Mouse (Mus musculus) hematopoietic stem cell, adult 5-6 weeks (primary cell): ENCODE data around the gene Slc4a1. TPM values are rescaled to one million over a fixed set of nuclear protein-coding genes. Genes with fewer than 3 reads are reported as not detected.

ENCODE experiments used
- ATAC-seq, 2 experiments: fragments of 125-278 bp in 1 of 2; replicated peaks in 1 of 2; 2 replicates each; pipeline ENCODE4 v1.8.0; 2016 to 2017; ENCODE audit warnings: inconsistent platforms in 2 of 2, mild to moderate bottlenecking in 2 of 2, moderate number of reproducible peaks in 2 of 2, low read depth in 1 of 2, moderate TSS enrichment in 1 of 2; ENCODE audit not compliant: low FRiP score in 2 of 2, poor library complexity in 2 of 2, severe bottlenecking in 2 of 2, insufficient read depth in 1 of 2, low TSS enrichment in 1 of 2
- total RNA-seq: library from RNA; stranded (forward); fragments of 172-1452, 232-1000 nt; gene quantifications from 2 replicates; pipeline ENCODE4 v1.2.3, GENCODE M21; 2017

Slc4a1 gene
- total RNA-seq, 1 experiment from 2014 or later = 9.8 TPM

GRCm38 (mm10) chr11:102319410-102319792 lies 46.6 kb downstream of the Slc4a1 start, which contains the start of gene Ubtf:
Gene Ubtf, minus strand, starts transcription at chr11:102319742.
- peak; percentile 43 to 63; a peak in 3 of 4 replicates for ATAC-seq

DNA sequence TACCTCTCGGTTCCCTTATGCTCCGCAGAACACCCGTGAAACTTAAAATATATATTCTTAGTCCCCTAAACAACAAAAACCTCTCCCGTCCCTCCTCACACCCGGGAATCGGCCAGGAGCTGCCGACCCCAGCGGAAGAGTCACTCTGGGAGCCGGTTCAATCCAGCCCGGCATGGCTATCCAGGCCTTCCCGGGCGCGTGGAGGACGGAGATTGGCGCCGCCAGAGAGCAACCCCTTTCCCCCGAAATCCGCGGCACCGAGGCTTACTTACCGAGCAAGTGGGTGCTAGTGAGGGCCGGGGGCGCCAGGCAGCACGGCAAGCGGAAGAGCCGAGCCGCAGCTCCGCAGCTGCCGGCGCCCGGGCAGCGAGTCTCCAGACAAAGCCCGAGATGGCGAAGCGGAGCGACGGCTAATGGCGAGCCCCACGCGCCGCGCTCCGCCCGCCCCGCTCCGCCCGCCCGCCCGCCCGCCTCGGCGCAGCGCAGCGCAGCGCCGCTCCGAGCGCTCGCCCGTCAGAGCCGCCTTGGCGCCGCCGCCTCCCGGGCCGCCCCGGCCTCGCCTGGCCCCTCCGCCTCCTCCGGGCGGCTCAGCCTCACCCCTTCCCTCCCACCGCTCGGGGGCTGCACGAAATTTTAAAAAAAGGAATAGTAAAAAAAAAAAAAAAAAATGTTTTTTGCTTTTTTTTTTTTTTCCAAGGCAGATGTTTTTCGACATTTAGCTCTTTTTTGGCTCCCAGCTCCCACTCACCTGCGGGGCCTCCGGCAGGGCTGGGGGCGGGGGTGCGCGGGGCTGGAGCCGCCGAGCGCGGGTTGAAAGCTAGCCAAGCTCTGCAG lies 47.2 kb downstream of the Slc4a1 start:
- ATAC-seq = no peak

DNA sequence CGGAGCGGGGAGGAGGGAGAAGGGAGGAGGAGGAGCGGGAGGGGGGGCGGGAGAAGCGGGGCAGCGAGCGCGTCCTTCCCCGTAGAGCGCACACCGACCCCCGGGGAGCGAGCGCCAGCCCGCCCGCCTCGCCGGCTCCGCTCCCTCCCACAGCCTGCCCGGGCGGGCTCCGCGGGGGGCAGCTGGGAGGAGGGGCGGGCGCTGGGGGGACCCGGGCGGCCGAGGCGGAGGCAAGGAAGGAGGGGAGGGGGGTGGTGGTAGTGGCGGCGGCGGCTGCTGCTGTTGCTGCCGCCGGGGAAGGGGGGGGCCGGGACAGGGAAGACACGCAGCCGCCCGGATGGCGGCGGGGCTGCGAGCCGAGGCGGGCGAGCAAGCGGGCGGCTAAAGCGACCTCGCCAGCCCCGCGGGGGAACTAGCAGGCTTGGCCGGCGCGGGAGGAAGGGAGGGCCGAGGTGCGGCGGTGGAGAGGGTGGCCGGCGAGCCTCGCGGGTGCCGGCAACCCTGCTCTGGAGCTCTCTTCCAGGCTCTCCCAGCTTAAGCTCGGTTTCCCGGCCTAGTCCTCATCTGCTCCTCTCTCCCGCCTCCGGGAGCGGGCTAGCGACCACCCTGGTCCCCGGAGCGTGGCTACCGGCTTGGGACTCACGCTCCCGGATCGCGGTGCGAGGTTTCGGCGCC lies 48.0 kb downstream of the Slc4a1 start:
- ATAC-seq = no peak

GRCm38 (mm10) chr11:102317298-102317900 lies 48.6 kb downstream of the Slc4a1 start:
- ATAC-seq = no peak

GRCm38 (mm10) chr11:102316572-102317297 lies 49.3 kb downstream of the Slc4a1 start:
- peak; percentile 20 to 49; a peak in 2 of 4 replicates for ATAC-seq

DNA sequence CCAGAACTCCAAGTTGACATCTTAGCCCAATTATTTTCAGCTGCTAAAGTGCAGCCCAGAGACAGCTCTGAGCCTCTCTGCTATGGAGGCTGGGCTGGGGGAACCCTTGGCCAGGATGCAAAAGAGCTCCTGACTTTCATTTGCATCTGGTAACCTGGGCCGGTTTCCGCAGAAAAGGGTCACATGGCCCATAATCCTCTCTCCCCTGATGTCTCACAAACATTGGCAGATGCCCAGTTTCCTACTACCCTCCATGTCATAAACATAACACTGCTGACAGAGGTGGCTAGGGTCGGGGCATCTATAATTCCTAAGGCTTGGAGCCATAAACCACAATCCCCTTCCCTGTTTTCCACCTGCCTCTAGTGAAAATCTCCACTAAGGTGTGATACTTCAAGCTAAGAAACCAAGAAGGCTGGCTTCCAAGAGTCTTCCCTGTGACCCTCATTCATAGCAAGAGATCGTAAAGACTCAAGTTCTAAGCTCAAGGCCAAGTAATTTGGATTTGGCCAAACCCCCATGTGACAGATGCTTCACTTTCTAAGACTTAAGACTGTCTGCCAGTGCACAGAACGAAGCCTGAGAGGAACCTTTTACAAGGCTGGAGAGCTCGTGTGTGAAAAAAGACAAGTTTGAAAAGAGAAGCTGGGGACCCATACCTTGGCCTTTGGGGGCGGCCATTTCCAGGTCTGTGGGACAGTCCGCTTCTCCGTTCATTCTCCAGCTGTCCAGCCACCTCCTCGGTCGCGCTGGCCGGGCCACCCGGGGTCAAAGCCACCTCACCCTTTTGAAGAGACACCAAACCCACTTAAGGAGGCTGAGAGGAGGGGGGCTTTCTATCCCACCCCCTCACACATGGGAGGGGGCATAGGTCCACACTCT lies 50.1 kb downstream of the Slc4a1 start:
- ATAC-seq = no peak

DNA sequence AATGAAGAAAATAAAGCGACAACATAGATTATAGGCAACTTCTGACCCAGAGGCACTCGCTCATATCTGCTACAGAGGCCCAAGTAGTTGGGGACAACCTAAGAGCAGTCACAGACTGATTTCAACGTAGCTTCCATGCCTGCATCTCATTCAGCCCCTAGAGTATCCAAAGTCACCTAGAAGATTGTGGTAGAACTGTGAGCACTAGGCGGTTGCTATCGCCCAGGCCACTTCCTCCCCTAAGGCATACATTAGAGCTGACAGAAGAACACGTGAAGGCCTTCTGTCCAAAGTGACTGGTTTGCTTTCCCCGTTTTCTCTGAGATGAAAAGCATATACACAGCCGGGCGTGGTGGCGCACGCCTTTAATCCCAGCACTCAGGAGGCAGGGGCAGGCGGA lies 51.7 kb downstream of the Slc4a1 start:
- ATAC-seq = no peak

- ATAC-seq = no peak
Measured at GRCm38 (mm10) chr11:102312586-102312985, 53.4 kb downstream of the Slc4a1 start.

GRCm38 (mm10) chr11:102311966-102312365 lies 54.0 kb downstream of the Slc4a1 start:
- ATAC-seq = no peak

DNA sequence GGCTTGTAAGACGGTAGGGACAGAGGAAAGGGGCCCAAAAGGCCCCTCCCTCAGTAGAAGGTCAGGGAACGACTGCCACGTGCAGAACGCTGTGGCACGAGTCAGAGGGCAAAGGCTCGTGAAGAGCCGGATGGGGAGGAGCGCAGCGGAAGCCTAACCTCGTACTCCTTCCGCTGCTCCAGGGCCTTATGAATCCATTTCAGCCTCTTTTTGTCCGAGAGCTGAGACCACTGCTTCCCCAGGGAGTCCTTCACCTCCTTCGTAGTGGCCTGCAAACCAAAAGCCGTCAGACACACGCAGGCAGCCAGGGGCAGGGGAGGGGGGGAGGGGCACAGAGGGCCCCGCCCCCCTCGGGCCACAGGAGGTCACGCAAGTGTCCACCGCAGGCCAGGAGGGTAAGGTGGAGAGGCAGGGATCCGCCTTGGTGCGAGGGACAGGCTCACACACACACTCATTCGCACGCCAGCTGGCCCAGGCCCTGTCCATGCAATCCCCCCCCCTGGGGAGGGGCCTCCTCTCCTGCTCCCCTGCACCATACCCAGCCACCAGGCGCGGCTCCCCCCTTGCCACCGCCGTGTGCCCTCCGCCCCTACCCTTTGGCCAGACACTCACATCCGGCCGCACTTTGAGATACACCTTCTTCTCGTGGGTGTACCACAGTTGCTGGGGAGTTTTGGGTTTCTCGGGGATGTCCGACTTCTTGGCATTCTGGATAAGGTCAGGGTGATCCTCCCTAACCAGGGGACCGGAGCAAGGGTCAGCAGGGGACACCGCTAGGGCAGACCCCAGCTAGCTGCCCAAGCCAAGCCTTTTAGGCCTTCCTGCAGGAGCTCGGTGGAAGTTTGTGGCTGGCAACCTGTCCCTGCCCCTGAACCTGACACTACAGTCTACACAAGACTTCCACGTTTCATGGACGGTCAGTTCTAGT lies 55.0 kb downstream of the Slc4a1 start:
- no peak for ATAC-seq

GRCm38 (mm10) chr11:102309821-102310617 lies 56.0 kb downstream of the Slc4a1 start:
- no peak for ATAC-seq

DNA sequence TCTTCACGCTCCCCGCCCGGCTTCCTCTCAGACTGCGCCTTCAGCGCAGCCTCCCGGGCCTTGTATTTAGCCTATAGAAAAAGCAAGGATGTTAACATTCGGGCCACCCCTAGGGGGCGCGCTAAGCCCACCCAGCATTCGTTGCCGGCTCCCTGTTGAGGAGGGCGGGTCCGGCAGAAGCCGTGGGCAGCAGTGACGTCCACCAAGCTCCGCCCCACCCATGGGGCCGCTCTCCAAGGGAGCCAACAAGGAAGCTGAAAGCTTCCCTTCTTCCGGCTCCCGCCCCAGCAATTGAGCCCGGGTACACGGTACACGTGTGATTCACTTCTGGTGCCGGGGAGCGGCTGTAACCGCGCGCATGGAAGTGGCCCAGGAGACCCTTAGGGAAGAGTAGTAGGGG lies 57.0 kb downstream of the Slc4a1 start:
- ATAC-seq = peak; percentile 95 to 96

GRCm38 (mm10) chr11:102308104-102308503 lies 57.9 kb downstream of the Slc4a1 start:
- no peak for ATAC-seq

GRCm38 (mm10) chr11:102305359-102305758 lies 60.6 kb downstream of the Slc4a1 start:
- ATAC-seq = no peak

DNA sequence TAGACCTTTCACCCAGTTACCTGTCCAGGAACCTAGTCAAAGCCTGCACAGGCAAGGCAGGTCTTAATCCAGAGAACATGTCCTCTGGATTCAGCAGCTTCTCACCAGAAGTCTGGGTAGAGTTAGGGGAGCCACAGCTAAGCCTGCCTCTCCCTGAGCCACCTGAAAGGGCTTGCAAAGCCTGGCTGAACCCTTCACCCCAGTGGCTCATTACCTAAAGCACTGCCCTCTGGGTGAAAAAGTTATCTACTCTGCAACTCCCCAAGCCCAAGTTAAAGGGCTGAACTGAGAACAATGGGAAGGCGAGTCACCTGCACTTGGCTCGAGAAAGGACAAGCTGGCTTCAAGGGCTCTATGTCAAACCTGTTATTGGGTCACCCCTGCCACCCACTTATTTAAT lies 61.9 kb downstream of the Slc4a1 start:
- ATAC-seq = no peak
